Mouse (Mus musculus): ENCODE measurements around the gene Tsc2.
"Not testable (repeated sequence)": the region's sequence is repeated elsewhere in the genome, so short reads cannot be mapped to it uniquely, and the experiment has no call there.

The Tsc2 gene

GRCm38 (mm10) chr17:24632167-24632812 lies at the start of gene Tsc2, which contains the start of gene Nthl1:
TSS of gene Tsc2 (minus strand) at chr17:24632630.
TSS of gene Nthl1 (plus strand) at chr17:24632680.
- peak; percentile 86 to 91 for DNase-seq (ENCODE audit: low spot score in 2 of 2)

GRCm38 (mm10) chr17:24677500-24678080 lies 45.2 kb upstream of the Tsc2 start:
- DNase-seq (ENCODE audit: low spot score in 2 of 2), result no peak

GRCm38 (mm10) chr17:24676877-24677276 lies 44.4 kb upstream of the Tsc2 start:
- DNase-seq (ENCODE audit: low spot score in 2 of 2), result no peak

- peak; percentile 53 to 77 for DNase-seq (ENCODE audit: low spot score in 2 of 2)
Observed at GRCm38 (mm10) chr17:24676187-24676586, 43.8 kb upstream of the Tsc2 start.

GRCm38 (mm10) chr17:24674277-24674676 lies 41.8 kb upstream of the Tsc2 start:
- no peak for DNase-seq (ENCODE audit: low spot score in 2 of 2)

- DNase-seq (ENCODE audit: low spot score in 2 of 2), result no peak
Observed at GRCm38 (mm10) chr17:24672141-24672540, 39.7 kb upstream of the Tsc2 start.

- DNase-seq (ENCODE audit: low spot score in 2 of 2), result no peak
Observed at GRCm38 (mm10) chr17:24671346-24671745, 38.9 kb upstream of the Tsc2 start.

- DNase-seq (ENCODE audit: low spot score in 2 of 2), result no peak
Observed at GRCm38 (mm10) chr17:24670246-24670844, 37.9 kb upstream of the Tsc2 start.

- DNase-seq (ENCODE audit: low spot score in 2 of 2), result peak; percentile 90 to 97
Observed at GRCm38 (mm10) chr17:24669545-24670245, 37.3 kb upstream of the Tsc2 start, which contains the start of gene Zfp598. TSS of gene Zfp598 (plus strand) at chr17:24669687.

GRCm38 (mm10) chr17:24669214-24669544 lies 36.7 kb upstream of the Tsc2 start:
- not testable (repeated sequence) for DNase-seq (ENCODE audit: low spot score in 2 of 2)

- DNase-seq (ENCODE audit: low spot score in 2 of 2), result peak; percentile 27 to 60
Observed at GRCm38 (mm10) chr17:24667416-24667815, 35.0 kb upstream of the Tsc2 start.

- not testable (repeated sequence) for DNase-seq (ENCODE audit: low spot score in 2 of 2)
Observed at GRCm38 (mm10) chr17:24667011-24667410, 34.6 kb upstream of the Tsc2 start.

GRCm38 (mm10) chr17:24658017-24658758 lies 25.8 kb upstream of the Tsc2 start, which contains the start of gene Npw:
TSS of gene Npw (minus strand) at chr17:24658457.
- DNase-seq (ENCODE audit: low spot score in 2 of 2), result no peak

- no peak for DNase-seq (ENCODE audit: low spot score in 2 of 2)
Observed at GRCm38 (mm10) chr17:24654969-24655368, 22.5 kb upstream of the Tsc2 start.

- DNase-seq (ENCODE audit: low spot score in 2 of 2), result peak; percentile 29 to 75
Observed at GRCm38 (mm10) chr17:24653967-24654710, 21.7 kb upstream of the Tsc2 start.

- DNase-seq (ENCODE audit: low spot score in 2 of 2), result no peak
Observed at GRCm38 (mm10) chr17:24651835-24652234, 19.4 kb upstream of the Tsc2 start.

- DNase-seq (ENCODE audit: low spot score in 2 of 2), result no peak
Observed at GRCm38 (mm10) chr17:24650766-24651165, 18.3 kb upstream of the Tsc2 start.

- DNase-seq (ENCODE audit: low spot score in 2 of 2), result no peak
Observed at GRCm38 (mm10) chr17:24650070-24650616, 17.7 kb upstream of the Tsc2 start, which contains the start of gene Slc9a3r2. TSS of gene Slc9a3r2 (minus strand) at chr17:24650327.

- no peak for DNase-seq (ENCODE audit: low spot score in 2 of 2)
Observed at GRCm38 (mm10) chr17:24649581-24650069, 17.2 kb upstream of the Tsc2 start.

GRCm38 (mm10) chr17:24648731-24649377 lies 16.4 kb upstream of the Tsc2 start:
- no peak for DNase-seq (ENCODE audit: low spot score in 2 of 2)
